Mouse (Mus musculus) lung, embryonic 15.5 days (tissue): ENCODE measurements around the gene Fmo1. TPM values are rescaled to one million over a fixed set of nuclear protein-coding genes. Genes with fewer than 3 reads are reported as not detected.
A peak's percentile ranks its signal among the peaks of the same experiment; 100 is the strongest.
"Not testable (repeated sequence)": the region's sequence is repeated elsewhere in the genome, so short reads cannot be mapped to it uniquely, and the experiment has no call there.

Experiments
- ATAC-seq: fragments of 200-750 bp; cut with Nextera tagmentation; 2 replicates; pipeline ENCODE4 v1.8.0; 2017; ENCODE audit warnings: moderate number of reproducible peaks, borderline replicate concordance; ENCODE audit not compliant: low FRiP score, low TSS enrichment; ENCODE audit errors: extremely low read depth
- H3K27ac ChIP-seq: fragments of 300-500 bp; sonication (generic); 2 replicates; pipeline ENCODE4 v1.5.1; 2015; ENCODE audit warnings: moderate library complexity, mild to moderate bottlenecking, inconsistent platforms
- H3K27me3 ChIP-seq: fragments of 300-500 bp; sonication (generic); 2 replicates; pipeline ENCODE4 v1.6.1; 2015; ENCODE audit warnings: inconsistent platforms
- H3K36me3 ChIP-seq: fragments of 300-500 bp; sonication (generic); 2 replicates; pipeline ENCODE4 v1.6.1; 2015; ENCODE audit warnings: inconsistent platforms
- H3K4me1 ChIP-seq: fragments of 300-500 bp; sonication (generic); 2 replicates; pipeline ENCODE4 v1.6.1; 2015; ENCODE audit warnings: inconsistent platforms
- H3K4me2 ChIP-seq: fragments of 300-500 bp; sonication (generic); 2 replicates; pipeline ENCODE4 v1.6.1; 2015; ENCODE audit warnings: inconsistent platforms, mild to moderate bottlenecking, moderate library complexity
- H3K4me3 ChIP-seq: fragments of 300-500 bp; sonication (generic); 2 replicates; pipeline ENCODE4 v1.5.1; 2015; ENCODE audit warnings: mild to moderate bottlenecking, inconsistent platforms
- H3K9ac ChIP-seq: fragments of 300-500 bp; sonication (generic); 2 replicates; pipeline ENCODE4 v1.6.1; 2015; ENCODE audit warnings: inconsistent platforms
- H3K9me3 ChIP-seq: fragments of 300-500 bp; sonication (generic); 2 replicates; pipeline ENCODE4 v1.6.1; 2016; ENCODE audit warnings: inconsistent platforms
- WGBS: fragments of 180-500 bp; shearing (Covaris S2); methylation state at CpG from one replicate; pipeline ENCODE4 v1.1.7; 2015; 5-methylcytosine and 5-hydroxymethylcytosine counted together
- polyA plus RNA-seq: library from polyadenylated mRNA; unstranded; fragments of >200 nt; fragmentation: Nextera tagmentation; extraction: Ambion mirVana; gene quantifications from 2 replicates; pipeline ENCODE4 v1.2.1, GENCODE M21; 2015

The Fmo1 gene
- polyA plus RNA-seq, 1 experiment from 2014 or later: 17.1 TPM

DNA sequence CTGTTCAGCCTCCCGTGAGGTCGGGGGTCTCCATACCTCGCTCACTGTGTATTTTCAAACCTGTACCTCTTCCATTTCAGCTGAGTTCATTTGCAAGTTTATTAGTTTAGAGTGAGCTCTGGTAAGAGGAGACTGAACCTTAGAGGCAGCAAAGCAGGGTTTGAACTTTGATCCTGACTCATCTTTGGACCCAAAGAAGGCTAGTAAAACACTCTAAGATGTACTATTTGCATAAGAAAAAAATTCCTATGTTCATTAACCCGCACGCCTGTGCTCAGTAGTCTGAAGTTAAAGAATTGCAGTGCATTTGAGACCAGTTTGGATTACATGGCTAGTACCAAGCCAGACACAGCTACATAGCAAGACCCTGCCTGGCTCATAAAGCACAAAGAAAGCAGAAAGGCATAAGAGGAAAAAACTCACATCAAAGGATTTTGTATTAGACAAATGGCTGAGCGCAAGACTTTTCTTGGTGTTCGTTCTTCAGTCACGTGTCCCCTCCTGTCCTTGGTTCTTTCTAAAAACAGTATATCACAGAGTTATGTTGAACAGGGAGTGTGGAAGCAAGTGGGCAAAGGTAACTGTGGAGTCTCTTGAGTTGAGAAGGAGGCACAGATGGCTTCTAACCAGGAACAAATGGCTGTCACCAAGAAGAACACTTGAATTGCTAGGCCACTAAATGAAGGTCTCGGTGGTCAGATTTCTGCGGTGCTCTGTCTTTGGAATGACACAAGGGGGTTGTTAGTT, 50.9 kb downstream of the Fmo1 start:
- no peak overlapping the region for H3K4me2 ChIP-seq
- no peaks in the 10 kb centered on the region for H3K27me3 ChIP-seq
- H3K36me3 ChIP-seq: no peaks in the 10 kb centered on the region
- H3K4me1 ChIP-seq: no peaks in the 10 kb centered on the region
- WGBS: 70% methylated on average over 10 of the region's 10 CpGs
- no peak overlapping the region for H3K9ac ChIP-seq
- ATAC-seq: no peak
- H3K27ac ChIP-seq: no peak overlapping the region
- H3K9me3 ChIP-seq: no peaks in the 10 kb centered on the region
- no peak overlapping the region for H3K4me3 ChIP-seq

DNA sequence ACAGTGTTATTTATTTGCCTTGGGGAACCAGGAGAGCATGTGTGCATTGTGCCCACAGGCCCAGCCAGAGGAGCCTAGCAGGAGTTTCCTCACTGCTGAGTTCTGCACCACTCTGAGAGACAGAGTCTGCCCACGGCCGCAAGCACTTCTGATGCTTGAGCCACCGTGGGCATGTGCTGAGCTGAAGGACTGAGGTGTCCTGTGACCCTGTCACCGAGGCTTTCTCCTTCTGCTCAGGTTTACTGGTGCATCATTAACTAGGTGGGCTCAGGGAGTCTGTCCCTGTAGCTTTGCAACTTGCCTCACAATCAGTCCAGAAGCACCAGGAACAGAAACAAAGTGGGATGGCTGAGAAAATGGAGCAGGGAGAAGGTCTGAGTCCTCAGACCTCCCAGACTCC, 51.5 kb downstream of the Fmo1 start:
- ATAC-seq: no peak; the same call in 1 of the 2 replicates
- Histone ChIP-seq H3K4me3 (no peak overlapping the region), H3K9me3 (no peaks in the 10 kb centered on the region), H3K4me1 (no peaks in the 10 kb centered on the region), H3K9ac (no peak overlapping the region), H3K36me3 (no peaks in the 10 kb centered on the region), H3K4me2 (no peak overlapping the region), H3K27ac (no peak overlapping the region), H3K27me3 (no peaks in the 10 kb centered on the region)
- WGBS: 52% methylated on average over 4 of the region's 4 CpGs

DNA sequence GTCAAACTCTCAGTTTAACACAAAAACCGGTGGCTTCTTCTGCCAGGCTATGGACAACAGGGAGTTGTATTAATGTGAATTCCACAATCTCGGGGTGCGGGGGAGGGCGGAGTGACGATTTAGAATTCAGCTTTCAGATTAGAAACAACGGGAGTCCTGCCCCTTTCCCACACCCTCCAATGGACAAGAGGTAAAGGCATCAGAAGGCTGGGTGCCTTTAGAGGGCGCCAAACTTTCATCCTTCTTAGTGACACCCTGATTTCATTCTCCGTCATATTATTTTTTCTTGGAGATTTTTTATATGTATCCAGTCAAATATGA, 52.6 kb downstream of the Fmo1 start, which contains the start of gene Fmo4:
TSS of gene Fmo4 (minus strand) at position 137 of the 321 bp plus-strand sequence.
- Histone ChIP-seq H3K36me3 (no peaks in the 10 kb centered on the region), H3K9me3 (no peaks in the 10 kb centered on the region), H3K4me2 (peak within 1 kb of the TSS; percentile 26; the same call in 1 of the 2 replicates), H3K9ac (no peak within 1 kb of the TSS), H3K27ac (no peak within 1 kb of the TSS), H3K27me3 (no peaks in the 10 kb centered on the region), H3K4me1 (no peaks in the 10 kb centered on the region), H3K4me3 (no peak within 1 kb of the TSS)
- ATAC-seq: no peak
- WGBS: 40% methylated on average over 8 of the region's 8 CpGs

DNA sequence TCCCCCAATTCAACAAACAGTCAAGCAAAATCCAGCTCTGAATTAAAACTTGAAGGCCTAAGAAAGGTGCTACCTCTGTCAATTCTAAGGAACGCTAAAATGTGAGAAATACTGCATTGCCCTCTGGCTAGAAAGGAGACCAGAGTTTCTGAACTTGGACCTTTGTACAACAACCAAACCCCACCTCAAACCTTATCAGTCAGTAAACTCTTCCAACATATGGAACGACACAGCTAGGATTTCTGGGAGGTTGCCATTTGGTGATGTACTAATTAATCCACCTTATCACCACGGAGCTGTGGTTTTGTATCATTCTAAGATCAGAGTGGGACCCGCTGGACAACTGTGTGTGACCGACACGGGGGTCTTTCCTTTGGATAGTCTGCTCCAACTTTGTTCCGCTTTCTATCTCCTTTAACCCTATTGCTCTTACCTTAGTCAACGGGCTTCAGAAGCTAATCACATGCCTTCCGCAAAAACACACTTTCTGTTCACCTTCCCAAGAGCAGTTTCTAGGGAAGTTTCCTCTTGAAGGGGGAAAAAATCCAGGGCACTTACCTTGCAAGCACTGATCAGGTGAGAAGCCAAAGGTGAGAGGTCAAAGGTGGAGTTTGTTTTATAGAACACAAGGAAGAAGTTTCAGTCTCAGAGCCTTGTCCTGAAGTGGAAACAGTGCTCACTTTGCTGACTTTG, 53.1 kb downstream of the Fmo1 start:
- H3K9ac ChIP-seq: no peak overlapping the region

DNA sequence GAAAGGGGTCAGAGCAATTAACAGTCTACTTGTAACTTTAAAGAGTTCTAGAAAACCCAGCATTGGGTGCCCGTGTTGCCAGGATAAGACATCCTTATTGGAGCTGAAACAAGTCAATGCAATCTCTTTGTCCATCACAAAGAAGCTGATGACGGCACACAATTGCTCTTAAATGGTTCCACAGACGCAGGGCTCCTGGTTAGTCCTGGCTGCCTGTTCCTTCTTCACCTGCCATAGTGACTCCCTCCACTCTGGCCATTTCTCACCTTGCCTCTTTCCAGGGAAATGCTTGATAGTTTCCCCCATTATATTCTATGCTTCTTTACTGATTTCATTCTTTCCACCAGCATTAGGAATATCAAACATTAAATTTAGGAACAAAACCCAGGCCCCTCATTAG, 57.9 kb downstream of the Fmo1 start:
- Histone ChIP-seq H3K4me2 (no peak overlapping the region), H3K4me3 (no peak overlapping the region), H3K36me3 (no peaks in the 10 kb centered on the region), H3K4me1 (no peaks in the 10 kb centered on the region), H3K9me3 (no peaks in the 10 kb centered on the region), H3K27me3 (no peaks in the 10 kb centered on the region), H3K9ac (no peak overlapping the region), H3K27ac (no peak overlapping the region)
- WGBS: 88% methylated on average over 3 of the region's 3 CpGs
- no peak for ATAC-seq

More for the DNA sequence above, 53.1 kb downstream of the Fmo1 start:
- WGBS: 81% methylated on average over 9 of the region's 9 CpGs
- Histone ChIP-seq H3K36me3 (no peaks in the 10 kb centered on the region), H3K4me1 (no peaks in the 10 kb centered on the region), H3K27me3 (no peaks in the 10 kb centered on the region), H3K4me2 (peak overlapping the region; percentile 26; the same call in 1 of the 2 replicates), H3K4me3 (no peak overlapping the region), H3K9me3 (no peaks in the 10 kb centered on the region), H3K27ac (no peak overlapping the region)
- no peak for ATAC-seq

DNA sequence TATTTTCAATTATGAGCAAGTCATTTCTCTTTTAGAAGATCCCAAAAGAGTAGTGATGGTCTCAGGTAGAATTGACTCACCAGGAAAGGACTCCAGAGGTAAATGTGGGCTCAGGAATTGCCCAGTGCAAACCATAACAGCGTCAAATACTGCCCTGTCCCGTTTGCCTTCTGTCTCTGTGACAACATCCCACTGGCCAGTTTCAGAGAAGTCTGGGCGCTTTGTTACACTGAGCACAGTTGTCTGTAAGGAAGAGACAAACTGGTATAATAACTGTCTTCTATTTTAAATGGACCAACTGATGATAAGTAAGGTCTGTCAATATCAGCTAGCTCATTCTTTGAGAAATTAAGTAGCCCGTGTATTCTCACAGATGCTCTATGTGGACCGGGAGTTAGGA, 59.0 kb downstream of the Fmo1 start:
- ATAC-seq: no peak
- Histone ChIP-seq H3K27me3 (no peaks in the 10 kb centered on the region), H3K9ac (no peak overlapping the region), H3K4me2 (no peak overlapping the region), H3K4me3 (no peak overlapping the region), H3K36me3 (no peaks in the 10 kb centered on the region), H3K27ac (no peak overlapping the region), H3K9me3 (no peaks in the 10 kb centered on the region), H3K4me1 (no peaks in the 10 kb centered on the region)
- WGBS: 82% methylated on average over 5 of the region's 5 CpGs

DNA sequence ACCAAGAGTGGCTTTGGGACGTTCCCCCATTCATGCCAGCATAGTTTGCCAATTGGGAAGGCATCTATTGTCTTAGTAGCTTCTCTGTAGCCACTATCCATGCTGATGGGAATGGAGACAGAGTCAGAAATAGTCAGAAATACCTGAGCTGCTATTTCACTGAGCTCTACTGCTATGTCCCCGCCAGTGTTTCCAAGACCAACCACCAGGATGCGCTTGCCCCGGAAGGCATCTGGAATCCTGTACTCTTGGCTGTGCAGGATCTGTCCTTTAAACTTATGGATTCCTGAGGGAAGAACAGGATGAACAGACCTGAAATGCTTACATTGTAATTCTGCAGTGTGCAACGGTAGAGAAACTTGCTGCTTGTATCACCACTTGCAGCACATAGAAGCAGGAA, 61.4 kb downstream of the Fmo1 start:
- 49% methylated on average over 5 of the region's 5 CpGs for WGBS
- no peaks in the 10 kb centered on the region for H3K36me3 ChIP-seq
- no peak overlapping the region for H3K9ac ChIP-seq
- no peaks in the 10 kb centered on the region for H3K4me1 ChIP-seq
- no peaks in the 10 kb centered on the region for H3K27me3 ChIP-seq
- H3K27ac ChIP-seq: no peak overlapping the region
- H3K9me3 ChIP-seq: no peaks in the 10 kb centered on the region
- ATAC-seq: no peak
- H3K4me3 ChIP-seq: no peak overlapping the region
- no peak overlapping the region for H3K4me2 ChIP-seq

DNA sequence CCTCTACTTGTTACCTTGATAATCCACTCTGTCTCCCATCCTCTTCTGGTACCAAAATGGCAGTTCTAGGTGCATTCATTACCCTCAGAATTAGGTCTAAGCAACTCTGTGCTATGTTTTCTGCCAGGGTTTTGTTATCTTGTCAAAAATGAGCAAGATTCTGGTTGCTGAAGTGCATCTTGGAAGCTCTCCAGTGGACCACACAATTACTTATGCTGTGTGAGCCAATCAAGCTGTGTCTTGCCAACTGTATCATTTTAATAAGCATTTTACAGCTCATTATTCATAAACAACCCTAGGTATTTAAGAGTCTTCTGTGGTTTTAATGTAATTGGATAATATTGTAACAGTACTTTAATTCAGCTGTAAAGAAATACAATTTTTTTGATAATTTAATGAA, 70.0 kb downstream of the Fmo1 start:
- Histone ChIP-seq H3K27me3 (no peaks in the 10 kb centered on the region), H3K4me2 (no peak overlapping the region), H3K4me1 (no peaks in the 10 kb centered on the region), H3K4me3 (no peak overlapping the region), H3K36me3 (no peaks in the 10 kb centered on the region), H3K9me3 (no peaks in the 10 kb centered on the region), H3K9ac (no peak overlapping the region), H3K27ac (no peak overlapping the region)
- no peak for ATAC-seq

DNA sequence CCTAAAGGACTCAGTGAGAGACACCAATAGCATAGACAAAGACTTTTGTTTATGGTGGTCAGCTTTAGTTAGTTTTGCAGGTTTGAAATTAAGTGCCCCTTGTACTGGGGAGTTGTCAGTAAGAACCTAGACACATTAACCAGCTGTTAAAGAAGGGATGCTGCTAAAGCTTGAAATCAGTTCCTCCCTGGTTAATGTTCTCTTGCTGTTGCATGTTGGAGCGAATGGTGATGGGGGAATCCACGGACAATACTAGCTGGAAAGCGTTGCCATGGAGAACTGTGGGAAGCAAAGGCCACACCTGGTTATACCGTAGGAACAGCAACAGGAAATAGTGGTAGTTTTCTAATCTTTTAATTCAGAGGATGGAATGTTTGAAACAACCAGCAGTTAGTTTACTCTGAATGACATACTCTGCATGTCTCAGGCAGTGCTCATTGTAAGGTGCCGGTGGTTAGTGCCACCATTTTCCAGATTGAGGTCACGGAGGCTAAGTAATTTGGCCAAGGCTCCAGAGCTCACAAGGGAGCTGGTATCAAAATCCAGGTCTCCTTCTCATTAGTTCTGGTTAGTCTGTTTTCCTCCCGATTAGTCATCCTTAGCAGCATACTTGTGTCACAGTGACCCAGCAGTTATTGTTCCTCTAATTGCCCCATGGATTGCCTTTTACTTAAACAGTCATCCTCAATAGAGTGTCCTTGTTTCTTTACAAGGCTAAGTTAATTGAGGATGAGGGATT, 73.9 kb downstream of the Fmo1 start:
- Histone ChIP-seq H3K4me1 (no peaks in the 10 kb centered on the region), H3K4me2 (no peak overlapping the region), H3K27ac (no peak overlapping the region), H3K9me3 (no peaks in the 10 kb centered on the region), H3K9ac (no peak overlapping the region), H3K36me3 (no peaks in the 10 kb centered on the region), H3K27me3 (no peaks in the 10 kb centered on the region), H3K4me3 (no peak overlapping the region)
- ATAC-seq: no peak
- WGBS: 68% methylated on average over 7 of the region's 7 CpGs

DNA sequence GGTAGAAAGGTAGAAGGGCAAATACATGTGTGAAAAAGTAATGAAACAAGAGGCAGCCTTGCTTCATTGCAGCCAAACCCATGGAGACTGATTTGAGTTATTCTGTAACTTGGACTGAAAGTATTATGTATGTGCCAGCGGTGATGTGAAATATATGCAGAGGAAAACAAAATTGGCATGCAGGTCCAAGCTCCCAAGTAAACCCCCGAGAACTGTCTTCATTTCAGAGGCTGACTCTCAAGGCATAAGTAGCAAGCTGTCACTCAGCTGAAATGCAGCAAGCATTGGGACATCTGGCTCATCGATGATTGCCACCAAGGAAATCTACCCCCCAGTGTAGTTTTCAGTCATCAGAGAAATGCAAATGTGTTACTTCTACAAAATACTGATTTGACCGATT, 81.2 kb downstream of the Fmo1 start:
- no peaks in the 10 kb centered on the region for H3K4me1 ChIP-seq
- H3K4me3 ChIP-seq: no peak overlapping the region
- no peak overlapping the region for H3K9ac ChIP-seq
- no peaks in the 10 kb centered on the region for H3K36me3 ChIP-seq
- no peak overlapping the region for H3K27ac ChIP-seq
- no peaks in the 10 kb centered on the region for H3K9me3 ChIP-seq
- no peak for ATAC-seq
- 90% methylated on average over 4 of the region's 4 CpGs for WGBS
- H3K27me3 ChIP-seq: no peaks in the 10 kb centered on the region
- H3K4me2 ChIP-seq: no peak overlapping the region

DNA sequence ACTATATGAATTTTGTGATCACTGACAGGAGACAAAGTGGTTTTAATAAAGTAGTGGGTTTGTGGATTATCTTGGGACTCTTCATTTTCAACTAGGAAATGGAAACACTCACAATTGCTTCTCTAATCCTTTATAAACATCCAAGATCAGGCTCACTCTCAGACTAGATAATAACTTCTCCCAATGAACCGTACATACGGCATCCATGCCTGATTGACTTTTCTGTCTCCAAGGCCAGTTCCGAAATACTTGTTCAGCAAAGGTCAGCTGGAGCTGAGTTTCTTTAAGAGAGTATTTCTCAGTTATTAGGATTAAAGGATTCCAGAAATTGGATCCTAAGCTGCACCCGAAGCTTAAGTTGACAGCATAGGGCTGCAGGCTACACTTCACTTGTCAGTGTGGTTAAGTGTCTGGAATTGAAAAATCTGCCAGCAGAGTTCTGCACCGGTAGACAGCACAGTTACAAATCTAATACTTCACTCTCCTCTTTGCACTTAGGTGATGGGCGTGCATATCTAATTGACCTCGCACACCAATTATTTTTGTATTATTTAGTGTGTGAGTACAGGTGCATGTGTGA, 82.7 kb downstream of the Fmo1 start:
- H3K36me3 ChIP-seq: no peaks in the 10 kb centered on the region
- no peaks in the 10 kb centered on the region for H3K4me1 ChIP-seq
- no peak overlapping the region for H3K4me3 ChIP-seq
- ATAC-seq: no peak
- 81% methylated on average over 7 of the region's 7 CpGs for WGBS
- H3K9me3 ChIP-seq: no peaks in the 10 kb centered on the region
- H3K9ac ChIP-seq: no peak overlapping the region
- no peak overlapping the region for H3K27ac ChIP-seq
- no peaks in the 10 kb centered on the region for H3K27me3 ChIP-seq
- H3K4me2 ChIP-seq: no peak overlapping the region

DNA sequence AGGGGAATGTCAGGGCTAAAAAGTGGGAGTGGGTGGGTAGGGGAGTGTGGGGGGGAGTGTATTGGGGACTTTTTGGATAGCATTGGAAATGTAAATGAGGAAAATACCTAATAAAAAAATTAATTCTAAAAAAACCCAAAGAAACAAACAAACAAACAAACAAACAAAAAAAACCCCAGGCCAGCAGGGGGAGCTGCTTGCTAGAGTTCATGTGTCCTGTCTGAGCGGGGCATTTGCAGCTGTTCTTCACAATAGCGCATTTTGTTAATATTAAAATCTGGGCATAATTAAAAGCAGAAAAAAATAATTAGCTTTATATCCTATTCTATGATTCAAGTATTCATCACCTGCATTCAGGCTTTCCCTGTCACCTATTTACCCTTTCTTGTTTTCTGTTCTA, 85.4 kb downstream of the Fmo1 start:
- WGBS: 87% methylated on average over 2 of the region's 2 CpGs
- not testable (repeated sequence) for H3K4me2 ChIP-seq, H3K27ac ChIP-seq, ATAC-seq, H3K36me3 ChIP-seq, H3K4me3 ChIP-seq, H3K4me1 ChIP-seq, H3K27me3 ChIP-seq, H3K9ac ChIP-seq, H3K9me3 ChIP-seq
